In genomic region chr10:126349076-126349475, GRCm38 (mm10) we compare ENCODE assay signal across 32 mouse cellular contexts.
A peak's percentile ranks its signal among the peaks of the same experiment; 100 is the strongest.
DNase-seq lines count a peak whose midpoint lies in the region; ATAC-seq and TF ChIP-seq lines count a peak whose summit lies in the region.
"Had no signal": no experiment of that assay in that cellular context is flagged by ENCODE, and none has a peak within 500 bp of the region (broad histone marks: within the 10 kb centered on the region; RNA-seq: fewer than 3 reads in every experiment).

No protein-coding gene starts in this region.

- H3K36me3 ChIP-seq in forebrain, embryonic 14.5 days (ENCODE audit: control insufficient read depth, insufficient read depth, low read length): no peaks in the 10 kb centered on the region
- H3K36me3 ChIP-seq in forebrain, embryonic 10.5 days (replicated peaks): no peaks in the 10 kb centered on the region
- H3K36me3 ChIP-seq in midbrain, embryonic 13.5 days: no peaks in the 10 kb centered on the region
- H3K36me3 ChIP-seq: embryonic facial prominence, embryonic 13.5 days; forebrain, embryonic 12.5 days; heart, embryonic 13.5 days; hindbrain, embryonic 15.5 days; kidney, embryonic 15.5 days; liver, embryonic 12.5 days; neural tube, embryonic 12.5 days; stomach, embryonic 15.5 days had no signal

- DNase-seq in forebrain, embryonic 14.5 days (ENCODE audit: low spot score): peak; percentile 41
- DNase-seq in forebrain, embryonic 10.5 days (ENCODE audit: extremely low spot score, low spot score): no peak
- peak; percentile 82 for DNase-seq in brain, embryonic 14.5 days (ENCODE audit: low read depth)
- peak; percentile 31 for DNase-seq in retina, embryonic 14.5 days (ENCODE audit: low spot score)
- no peak for DNase-seq in lung, postnatal 25 days (ENCODE audit: low spot score)
- DNase-seq: adrenal gland, adult 8-10 months; cerebellum, adult 11 months; cerebellum, adult 9-11 months; embryo, embryonic 11 days; gastrocnemius, postnatal 36 days; heart, adult 2 months; heart, postnatal 10 days; kidney, adult 18-20 months; kidney, postnatal 4 days; left cerebral cortex, postnatal 4 days; lung, adult 18-20 months; right cerebral cortex, postnatal 14 days had no signal

- H3K4me3 ChIP-seq in forebrain, embryonic 14.5 days (ENCODE audit: low read depth, low read length): no peak overlapping the region
- H3K4me3 ChIP-seq in forebrain, embryonic 10.5 days: no peak overlapping the region
- no peak overlapping the region for H3K4me3 ChIP-seq in midbrain, embryonic 13.5 days (replicated peaks)
- H3K4me3 ChIP-seq: embryonic facial prominence, embryonic 13.5 days; erythroblast, embryonic 14.5 days; forebrain, embryonic 12.5 days; heart, adult 2 months; heart, embryonic 13.5 days; hindbrain, embryonic 15.5 days; kidney, embryonic 15.5 days; liver, embryonic 12.5 days; myocyte; neural tube, embryonic 12.5 days; stomach, embryonic 15.5 days had no signal

- H3K9ac ChIP-seq in forebrain, embryonic 14.5 days (ENCODE audit: low read length): no peak overlapping the region
- no peak overlapping the region for H3K9ac ChIP-seq in midbrain, embryonic 13.5 days (replicated peaks)
- H3K9ac ChIP-seq: embryonic facial prominence, embryonic 13.5 days; forebrain, embryonic 12.5 days; heart, embryonic 13.5 days; hindbrain, embryonic 15.5 days; kidney, embryonic 15.5 days; liver, embryonic 12.5 days; neural tube, embryonic 12.5 days; stomach, embryonic 15.5 days had no signal

- H3K27ac ChIP-seq in forebrain, embryonic 14.5 days (ENCODE audit: low read depth, low read length): no peak overlapping the region
- no peak overlapping the region for H3K27ac ChIP-seq in forebrain, embryonic 10.5 days
- H3K27ac ChIP-seq in midbrain, embryonic 13.5 days: peak overlapping the region; percentile 58
- H3K27ac ChIP-seq: embryonic facial prominence, embryonic 13.5 days; forebrain, embryonic 12.5 days; heart, adult 2 months; heart, embryonic 13.5 days; hindbrain, embryonic 15.5 days; kidney, embryonic 15.5 days; liver, embryonic 12.5 days; macrophage; neural tube, embryonic 12.5 days; stomach, embryonic 15.5 days had no signal

- TF ChIP-seq POLR2A in brain, embryonic 14.5 days (IDR thresholded peaks at IDR 0.05; ENCODE audit: borderline replicate concordance, extremely low read depth, insufficient read depth, insufficient read length, poor library complexity, severe bottlenecking): no peak

- no peak overlapping the region for H3K4me2 ChIP-seq in forebrain, embryonic 14.5 days (ENCODE audit: low read length)
- H3K4me2 ChIP-seq in midbrain, embryonic 13.5 days (replicated peaks): no peak overlapping the region
- H3K4me2 ChIP-seq: embryonic facial prominence, embryonic 13.5 days; forebrain, embryonic 12.5 days; heart, embryonic 13.5 days; hindbrain, embryonic 15.5 days; kidney, embryonic 15.5 days; liver, embryonic 12.5 days; neural tube, embryonic 12.5 days; stomach, embryonic 15.5 days had no signal

- 81% methylated on average over 11 of the region's 11 CpGs for WGBS in forebrain, embryonic 14.5 days
- 91% methylated on average over 11 of the region's 11 CpGs for whole genome bisulfite sequencing in forebrain, embryonic 10.5 days
- WGBS in midbrain, embryonic 13.5 days: 44% methylated on average over 11 of the region's 11 CpGs

- 0 out of 2 replicates have a peak, but pooled peaks have one; percentile 23 for ATAC-seq in forebrain, embryonic 14.5 days
- ATAC-seq in midbrain, embryonic 13.5 days: peak; percentile 84
- ATAC-seq in activated CD4-positive, CD25-positive, alpha-beta regulatory T cell, adult 4 months: no peak
- ATAC-seq: CD4-positive, CD25-positive, alpha-beta regulatory T cell, adult 4 months; liver, embryonic 12.5 days; lung, postnatal 0 days had no signal

- H3K27me3 ChIP-seq in forebrain, embryonic 14.5 days (replicated peaks; ENCODE audit: control insufficient read depth, insufficient read depth, low read length): no peaks in the 10 kb centered on the region
- no peaks in the 10 kb centered on the region for H3K27me3 ChIP-seq in forebrain, embryonic 10.5 days (ENCODE audit: poor library complexity, severe bottlenecking)
- no peaks in the 10 kb centered on the region for H3K27me3 ChIP-seq in midbrain, embryonic 13.5 days
- H3K27me3 ChIP-seq: embryonic facial prominence, embryonic 13.5 days; forebrain, embryonic 12.5 days; heart, embryonic 13.5 days; hindbrain, embryonic 15.5 days; kidney, embryonic 15.5 days; liver, embryonic 12.5 days; neural tube, embryonic 12.5 days; stomach, embryonic 15.5 days had no signal

- TF ChIP-seq CTCF in brain, embryonic 14.5 days (IDR thresholded peaks at IDR 0.05; ENCODE audit: borderline replicate concordance, extremely low read depth, insufficient read depth, insufficient read length): no peak

- H3K4me1 ChIP-seq in forebrain, embryonic 14.5 days (ENCODE audit: control insufficient read depth, insufficient read depth, low read length): no peaks in the 10 kb centered on the region
- H3K4me1 ChIP-seq in forebrain, embryonic 10.5 days: no peaks in the 10 kb centered on the region
- peaks cover 12% of the 10 kb centered on the region; the same call in 1 of the 2 replicates for H3K4me1 ChIP-seq in midbrain, embryonic 13.5 days (replicated peaks)
- H3K4me1 ChIP-seq: embryonic facial prominence, embryonic 13.5 days; heart, embryonic 13.5 days; hindbrain, embryonic 15.5 days; kidney, embryonic 15.5 days; liver, embryonic 12.5 days; neural tube, embryonic 12.5 days; stomach, embryonic 15.5 days had no signal

- H3K9me3 ChIP-seq in forebrain, embryonic 14.5 days (replicated peaks; ENCODE audit: control insufficient read depth, low read length): no peaks in the 10 kb centered on the region
- H3K9me3 ChIP-seq in forebrain, embryonic 10.5 days: no peaks in the 10 kb centered on the region
- H3K9me3 ChIP-seq in midbrain, embryonic 13.5 days: no peaks in the 10 kb centered on the region; the same call in 1 of the 2 replicates
- H3K9me3 ChIP-seq: embryonic facial prominence, embryonic 13.5 days; forebrain, embryonic 12.5 days; hindbrain, embryonic 15.5 days; neural tube, embryonic 12.5 days; stomach, embryonic 15.5 days had no signal

Comparison
In these comparisons a context has a peak if more than half of its experiments do, and no peak if none do; other contexts are left out.
1. DNase-seq: peak in forebrain, embryonic 14.5 days (single experiment), brain, embryonic 14.5 days (single experiment) and retina, embryonic 14.5 days (single experiment); none in forebrain, embryonic 10.5 days (single experiment) and lung, postnatal 25 days (single experiment).